Mouse (Mus musculus): ENCODE results near the gene Hopx. TPM values are rescaled to one million over a fixed set of nuclear protein-coding genes. Genes with fewer than 3 reads are reported as not detected.

The Hopx gene
- polyA plus RNA-seq (2015; fragmentation: Nextera tagmentation; extraction: Ambion mirVana) = 0.45 and 0.68 TPM in 2 replicates

- H3K4me2 ChIP-seq (replicated peaks) = peak within 1 kb of the TSS; percentile 47
- 0 out of 2 replicates have a peak, but pooled peaks cover 2% of the 10 kb centered on the region for H3K27me3 ChIP-seq
- ATAC-seq (ENCODE audit: low FRiP score, low read depth) = peak; percentile 57
- H3K4me3 ChIP-seq = 0 out of 2 replicates have a peak within 1 kb of the TSS, but pooled peaks have one; percentile 3
- no peaks in the 10 kb centered on the region for H3K36me3 ChIP-seq
- H3K9me3 ChIP-seq = no peaks in the 10 kb centered on the region
- H3K27ac ChIP-seq = peak within 1 kb of the TSS; percentile 52; the same call in 1 of the 2 replicates
- peaks cover 15% of the 10 kb centered on the region for H3K4me1 ChIP-seq
- peak within 1 kb of the TSS; percentile 31; the same call in 1 of the 2 replicates for H3K9ac ChIP-seq
- WGBS = 33% methylated on average over 33 of the region's 33 CpGs
Observed at GRCm38 (mm10) chr5:77114817-77115731, at the start of gene Hopx. Gene Hopx (minus strand): TSS chr5:77115121.

- H3K36me3 ChIP-seq = no peaks in the 10 kb centered on the region
- H3K9ac ChIP-seq = no peak overlapping the region
- 0 out of 2 replicates have a peak, but pooled peaks cover 3% of the 10 kb centered on the region for H3K4me1 ChIP-seq
- H3K9me3 ChIP-seq = no peaks in the 10 kb centered on the region
- no peak overlapping the region for H3K4me3 ChIP-seq
- no peaks in the 10 kb centered on the region for H3K27me3 ChIP-seq
- H3K4me2 ChIP-seq (replicated peaks) = no peak overlapping the region
- ATAC-seq (ENCODE audit: low FRiP score, low read depth) = no peak
- H3K27ac ChIP-seq = no peak overlapping the region
- 61% methylated on average over 7 of the region's 7 CpGs for WGBS
Observed at GRCm38 (mm10) chr5:77163597-77163996, 48.7 kb upstream of the Hopx start.

GRCm38 (mm10) chr5:77162566-77162965 is 47.6 kb upstream of the Hopx start:
- no peak overlapping the region for H3K27ac ChIP-seq
- peaks cover 12% of the 10 kb centered on the region for H3K4me1 ChIP-seq
- no peak overlapping the region for H3K4me2 ChIP-seq (replicated peaks)
- H3K27me3 ChIP-seq = no peaks in the 10 kb centered on the region
- no peaks in the 10 kb centered on the region for H3K36me3 ChIP-seq
- no peak for ATAC-seq (ENCODE audit: low FRiP score, low read depth)
- no peak overlapping the region for H3K4me3 ChIP-seq
- no peak overlapping the region for H3K9ac ChIP-seq
- WGBS = 92% methylated on average over 3 of the region's 3 CpGs
- H3K9me3 ChIP-seq = no peaks in the 10 kb centered on the region

- H3K27me3 ChIP-seq = no peaks in the 10 kb centered on the region
- H3K27ac ChIP-seq = peak overlapping the region; percentile 55; the same call in 1 of the 2 replicates
- H3K4me1 ChIP-seq = peaks cover 19% of the 10 kb centered on the region
- ATAC-seq (ENCODE audit: low FRiP score, low read depth) = peak; percentile 76
- peak overlapping the region; percentile 28 for H3K4me2 ChIP-seq (replicated peaks)
- WGBS = 29% methylated on average over 14 of the region's 14 CpGs
- no peaks in the 10 kb centered on the region for H3K9me3 ChIP-seq
- H3K36me3 ChIP-seq = no peaks in the 10 kb centered on the region
- H3K9ac ChIP-seq = no peak overlapping the region
- no peak overlapping the region for H3K4me3 ChIP-seq
Observed at GRCm38 (mm10) chr5:77157777-77158540, 43.0 kb upstream of the Hopx start.

- 41% methylated on average over 5 of the region's 5 CpGs for WGBS
- no peak overlapping the region for H3K4me3 ChIP-seq
- no peaks in the 10 kb centered on the region for H3K27me3 ChIP-seq
- no peak overlapping the region for H3K9ac ChIP-seq
- peaks cover 19% of the 10 kb centered on the region for H3K4me1 ChIP-seq
- peak; percentile 69 for ATAC-seq (ENCODE audit: low FRiP score, low read depth)
- H3K27ac ChIP-seq = peak overlapping the region; percentile 63; the same call in 1 of the 2 replicates
- H3K36me3 ChIP-seq = no peaks in the 10 kb centered on the region
- no peaks in the 10 kb centered on the region for H3K9me3 ChIP-seq
- H3K4me2 ChIP-seq (replicated peaks) = 0 out of 2 replicates have a peak overlapping the region, but pooled peaks have one; percentile 14
Observed at GRCm38 (mm10) chr5:77156938-77157337, 42.0 kb upstream of the Hopx start.

GRCm38 (mm10) chr5:77155526-77155925 is 40.6 kb upstream of the Hopx start:
- Histone ChIP-seq H3K9me3 (no peaks in the 10 kb centered on the region), H3K27me3 (no peaks in the 10 kb centered on the region), H3K9ac (no peak overlapping the region), H3K36me3 (no peaks in the 10 kb centered on the region), H3K4me2 (replicated peaks) (no peak overlapping the region), H3K4me3 (no peak overlapping the region), H3K4me1 (peaks cover 19% of the 10 kb centered on the region), H3K27ac (no peak overlapping the region)
- 92% methylated on average over 12 of the region's 12 CpGs for WGBS
- ATAC-seq (ENCODE audit: low FRiP score, low read depth) = no peak

GRCm38 (mm10) chr5:77154812-77155211 is 39.9 kb upstream of the Hopx start:
- no peak for ATAC-seq (ENCODE audit: low FRiP score, low read depth)
- H3K9me3 ChIP-seq = no peaks in the 10 kb centered on the region
- 75% methylated on average over 5 of the region's 5 CpGs for WGBS

GRCm38 (mm10) chr5:77151738-77152137 is 36.8 kb upstream of the Hopx start:
- Histone ChIP-seq H3K27me3 (no peaks in the 10 kb centered on the region), H3K9ac (no peak overlapping the region), H3K9me3 (no peaks in the 10 kb centered on the region), H3K4me3 (no peak overlapping the region), H3K4me1 (0 out of 2 replicates have a peak, but pooled peaks cover under 1% of the 10 kb centered on the region), H3K4me2 (replicated peaks) (no peak overlapping the region), H3K36me3 (no peaks in the 10 kb centered on the region), H3K27ac (no peak overlapping the region)
- no peak for ATAC-seq (ENCODE audit: low FRiP score, low read depth)
- WGBS = 79% methylated on average over 3 of the region's 3 CpGs

More at GRCm38 (mm10) chr5:77154812-77155211, 39.9 kb upstream of the Hopx start:
- no peak overlapping the region for H3K27ac ChIP-seq
- no peak overlapping the region for H3K4me3 ChIP-seq
- H3K4me1 ChIP-seq = peaks cover 19% of the 10 kb centered on the region
- no peaks in the 10 kb centered on the region for H3K36me3 ChIP-seq
- H3K4me2 ChIP-seq (replicated peaks) = no peak overlapping the region
- H3K27me3 ChIP-seq = no peaks in the 10 kb centered on the region
- H3K9ac ChIP-seq = no peak overlapping the region

GRCm38 (mm10) chr5:77151075-77151474 is 36.2 kb upstream of the Hopx start:
- H3K4me1 ChIP-seq = no peaks in the 10 kb centered on the region
- WGBS = 79% methylated on average over 7 of the region's 7 CpGs
- H3K36me3 ChIP-seq = no peaks in the 10 kb centered on the region
- H3K27ac ChIP-seq = no peak overlapping the region
- no peak for ATAC-seq (ENCODE audit: low FRiP score, low read depth)
- H3K9ac ChIP-seq = no peak overlapping the region
- no peaks in the 10 kb centered on the region for H3K9me3 ChIP-seq
- H3K4me3 ChIP-seq = no peak overlapping the region
- H3K4me2 ChIP-seq (replicated peaks) = no peak overlapping the region
- H3K27me3 ChIP-seq = no peaks in the 10 kb centered on the region

GRCm38 (mm10) chr5:77148021-77148621 is 33.2 kb upstream of the Hopx start:
- H3K27me3 ChIP-seq = no peaks in the 10 kb centered on the region
- H3K4me3 ChIP-seq = no peak overlapping the region
- no peak overlapping the region for H3K4me2 ChIP-seq (replicated peaks)
- H3K36me3 ChIP-seq = no peaks in the 10 kb centered on the region
- H3K4me1 ChIP-seq = no peaks in the 10 kb centered on the region
- no peak for ATAC-seq (ENCODE audit: low FRiP score, low read depth)
- H3K9ac ChIP-seq = no peak overlapping the region
- 0 out of 2 replicates have a peak overlapping the region, but pooled peaks have one; percentile 39 for H3K27ac ChIP-seq
- no peaks in the 10 kb centered on the region for H3K9me3 ChIP-seq
- WGBS = 68% methylated on average over 6 of the region's 6 CpGs

- ATAC-seq (ENCODE audit: low FRiP score, low read depth) = no peak
- no peaks in the 10 kb centered on the region for H3K9me3 ChIP-seq
- H3K27ac ChIP-seq = no peak overlapping the region
- no peaks in the 10 kb centered on the region for H3K4me1 ChIP-seq
- H3K36me3 ChIP-seq = no peaks in the 10 kb centered on the region
- no peak overlapping the region for H3K9ac ChIP-seq
- H3K4me3 ChIP-seq = no peak overlapping the region
- H3K27me3 ChIP-seq = no peaks in the 10 kb centered on the region
- 80% methylated on average over 4 of the region's 4 CpGs for WGBS
- no peak overlapping the region for H3K4me2 ChIP-seq (replicated peaks)
Observed at GRCm38 (mm10) chr5:77146459-77147170, 31.7 kb upstream of the Hopx start.

Data from limb, embryonic 13.5 days (tissue).